Mouse (Mus musculus) right cerebral cortex, postnatal 25 days (tissue): ENCODE measurements around the gene Scamp4.

ENCODE experiments used
- DNase-seq: peaks from one replicate; pipeline ENCODE4 v3.0.0; 2022

The Scamp4 gene

GRCm38 (mm10) chr10:80602698-80603325 is at the start of gene Scamp4, which contains the start of gene Adat3:
Gene Scamp4 (plus strand): TSS chr10:80602872.
Gene Adat3 (plus strand): TSS chr10:80602880.
- peak; percentile 99 for DNase-seq

DNA sequence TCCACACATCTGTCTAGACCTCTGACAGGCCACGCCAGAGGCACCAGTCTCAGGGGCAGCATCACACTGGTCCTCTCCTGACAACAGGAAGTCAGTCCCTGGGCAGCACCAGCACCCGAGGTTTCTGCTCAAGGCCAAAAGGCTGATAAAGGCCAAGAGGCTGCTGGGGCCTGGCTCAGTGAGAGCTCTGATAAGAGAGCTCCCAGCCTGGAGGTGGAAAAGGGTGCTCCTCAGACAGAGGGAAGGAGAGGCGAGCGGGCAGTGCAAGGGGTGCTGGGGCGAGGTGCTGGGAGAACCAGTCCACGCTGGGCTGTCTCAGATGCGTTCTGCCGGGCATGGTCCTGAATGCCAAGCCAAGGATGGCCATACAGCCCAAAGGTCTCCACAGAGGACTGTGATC is 49.1 kb upstream of the Scamp4 start:
- DNase-seq, result no peak

GRCm38 (mm10) chr10:80553997-80554396 is 48.7 kb upstream of the Scamp4 start:
- no peak for DNase-seq

DNA sequence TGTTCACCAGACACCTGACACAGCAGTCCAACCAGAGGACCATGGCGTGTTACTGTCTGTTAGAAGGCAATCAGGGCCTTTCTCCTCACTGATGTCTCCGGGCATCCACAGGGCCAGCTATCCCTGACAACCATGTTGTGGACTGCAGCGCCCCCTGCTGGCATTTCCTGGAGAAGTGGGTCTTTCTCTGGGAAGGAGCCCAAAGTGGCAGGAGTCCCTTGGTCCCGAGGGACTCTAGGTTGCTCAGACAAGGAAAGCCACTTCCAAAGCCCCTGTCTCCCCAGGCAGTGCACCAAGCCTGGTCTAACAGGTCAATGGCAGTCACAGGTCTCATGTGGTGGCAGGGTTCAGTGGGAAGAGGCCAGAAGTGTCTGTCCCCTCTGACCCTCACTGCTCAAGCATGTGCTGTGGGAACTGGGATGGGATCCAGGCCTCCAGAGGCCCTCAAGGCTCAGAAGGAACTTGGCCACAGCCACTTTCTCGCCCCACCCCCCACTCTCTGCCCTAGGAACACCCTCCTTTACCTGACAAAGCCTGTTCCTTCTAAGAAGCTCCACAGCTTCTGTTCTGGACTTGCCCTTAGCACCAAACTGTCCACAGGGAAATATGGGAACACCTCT is 45.2 kb upstream of the Scamp4 start:
- DNase-seq, result no peak

DNA sequence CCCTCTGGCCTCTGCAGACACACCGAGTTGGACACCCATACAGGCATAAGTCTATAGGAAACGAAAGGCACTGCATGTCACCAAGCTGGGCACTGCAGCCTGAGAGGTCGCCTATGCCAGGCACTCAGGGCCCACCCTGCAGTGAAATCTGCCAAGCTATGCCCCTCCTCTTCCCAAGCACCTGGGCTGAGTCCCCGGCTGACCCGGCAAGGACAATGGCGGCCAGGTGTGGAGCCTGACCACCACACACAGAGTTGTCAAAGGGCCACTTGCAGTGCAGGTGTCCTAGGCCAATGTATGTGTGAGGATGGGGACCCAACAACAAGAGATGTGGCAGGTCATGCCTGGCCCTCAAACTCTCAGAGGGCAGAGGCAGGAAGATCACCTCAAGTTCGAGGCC is 43.2 kb upstream of the Scamp4 start:
- no peak for DNase-seq

DNA sequence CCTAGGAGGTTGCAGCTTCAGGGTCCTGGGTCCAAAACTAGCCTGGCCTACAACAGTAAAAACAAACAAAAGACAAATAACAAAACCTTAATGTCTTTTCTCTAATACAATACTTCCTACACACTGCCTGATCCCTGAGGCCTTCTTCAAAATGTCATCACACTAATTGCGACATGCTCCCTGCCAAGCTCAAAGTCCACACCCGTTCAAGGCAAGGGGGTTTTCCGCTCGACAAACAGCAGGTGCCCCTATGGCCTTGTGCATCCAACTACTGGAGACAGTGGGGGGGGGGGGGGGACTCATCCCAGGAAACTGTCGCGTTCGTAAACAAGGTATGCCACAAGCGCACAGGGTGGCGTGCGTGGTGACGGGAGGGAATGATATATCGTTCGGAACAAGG is 42.1 kb upstream of the Scamp4 start:
- DNase-seq, result no peak

- peak; percentile 92 for DNase-seq
These were observed 41.3 kb upstream of the Scamp4 start, which contains the start of gene Rexo1 for GRCm38 (mm10) chr10:80561116-80561944. Gene Rexo1 (minus strand): TSS chr10:80561560.

DNA sequence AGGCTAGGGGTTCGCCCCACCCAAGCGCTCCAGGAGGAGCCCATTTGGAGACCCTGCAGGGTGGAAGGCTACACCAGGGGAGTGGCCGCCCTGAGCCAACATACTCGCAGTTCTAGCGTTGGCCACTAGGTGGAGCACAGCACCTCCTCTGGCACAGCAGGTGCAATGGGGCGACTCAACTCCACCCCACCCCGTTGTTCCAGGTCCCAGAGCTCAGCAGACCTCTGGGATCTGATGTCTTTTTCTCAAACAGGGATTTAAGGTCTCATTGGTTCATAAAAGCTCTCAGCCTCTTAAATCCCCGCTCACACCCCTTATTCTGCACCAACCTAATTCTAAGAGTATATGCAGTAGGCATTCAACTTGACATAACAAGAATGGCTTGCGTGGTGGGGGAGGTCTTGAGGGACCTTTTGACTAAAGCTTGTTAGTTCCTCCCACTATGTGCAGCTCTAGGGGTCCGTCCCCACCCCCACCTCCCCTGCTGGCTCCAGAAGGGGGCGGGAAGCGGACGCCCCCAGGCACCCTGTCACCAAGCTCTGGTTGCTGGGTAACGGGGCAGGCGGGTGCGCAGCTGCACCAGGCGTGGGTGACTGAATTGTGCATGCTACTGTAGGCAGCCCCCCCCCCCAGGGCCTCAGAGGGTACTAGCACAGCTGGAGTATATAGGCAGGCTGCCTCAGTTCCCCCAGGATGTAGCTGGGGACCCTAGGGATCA is 36.1 kb upstream of the Scamp4 start:
- peak; percentile 86 for DNase-seq

- no peak for DNase-seq
These were observed 33.8 kb upstream of the Scamp4 start for GRCm38 (mm10) chr10:80568876-80569275.

GRCm38 (mm10) chr10:80569664-80570066 is 33.0 kb upstream of the Scamp4 start:
- DNase-seq, result no peak

GRCm38 (mm10) chr10:80570419-80570818 is 32.3 kb upstream of the Scamp4 start:
- DNase-seq, result no peak

DNA sequence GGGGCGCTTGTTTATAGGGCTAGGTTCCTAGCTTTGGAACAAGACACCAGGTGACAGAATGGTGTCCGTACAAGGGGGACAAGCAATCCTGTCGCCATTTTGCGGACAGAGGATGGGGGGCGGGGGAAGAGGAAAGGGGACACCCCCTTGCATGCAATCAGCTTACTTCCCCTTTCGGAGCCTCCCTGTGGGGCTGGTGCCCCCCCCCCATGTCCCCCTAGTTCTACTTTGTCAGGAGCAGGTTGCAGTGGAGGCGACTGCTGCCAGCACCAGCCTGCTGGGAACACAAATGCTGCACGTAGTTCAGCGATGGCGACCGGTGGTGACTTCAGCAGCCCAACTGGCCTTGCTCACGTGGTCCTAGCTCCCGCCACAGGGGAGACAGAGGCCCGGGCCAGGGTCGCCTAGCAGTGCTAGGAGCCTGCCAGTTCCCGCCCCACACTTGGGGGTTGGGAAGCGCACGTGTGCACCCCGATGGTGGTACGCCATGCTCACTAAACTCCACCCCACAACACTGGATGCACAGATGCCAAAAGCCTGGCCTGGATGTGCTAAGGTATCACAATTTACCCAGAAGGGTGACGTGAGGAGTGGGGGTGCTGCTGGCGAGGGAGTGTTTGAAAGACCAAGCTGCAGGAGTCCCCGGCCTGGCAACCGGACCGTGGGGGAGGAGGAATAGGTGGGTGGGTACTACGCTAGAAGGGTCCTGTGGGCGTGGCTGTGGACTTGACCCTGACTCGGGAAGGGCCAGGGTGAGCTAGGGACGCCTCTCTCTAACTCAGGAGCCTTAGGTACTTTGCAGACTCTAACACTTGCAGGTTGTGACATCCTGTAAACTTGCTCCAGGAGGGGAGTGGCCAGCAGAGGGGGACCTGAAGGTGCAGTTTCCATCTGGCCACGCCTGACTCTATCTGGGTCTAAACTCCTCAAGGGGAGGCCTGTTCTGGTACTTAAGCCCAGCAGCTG is 31.5 kb upstream of the Scamp4 start:
- DNase-seq, result no peak

DNA sequence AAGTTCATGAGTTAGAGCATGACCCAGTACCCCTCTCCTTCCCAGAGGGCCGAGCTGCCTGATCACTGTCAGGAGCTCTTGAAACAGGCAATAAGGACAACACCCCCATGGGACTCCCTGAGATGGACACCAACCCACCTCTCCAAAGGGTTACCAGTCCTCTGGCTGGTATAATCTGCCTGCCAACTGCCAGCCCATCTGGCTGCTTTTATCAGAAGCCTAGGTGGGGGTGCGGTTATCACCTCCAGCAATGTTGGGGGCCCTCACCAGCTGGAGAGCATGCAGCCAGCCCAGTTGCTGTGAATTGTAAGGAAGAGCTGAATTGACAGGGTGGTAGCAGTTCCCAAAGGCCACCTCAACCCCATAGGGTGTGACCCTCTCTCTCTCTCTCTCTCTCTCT is 30.2 kb upstream of the Scamp4 start:
- DNase-seq, result no peak

- DNase-seq, result peak; percentile 72
These were observed 28.7 kb upstream of the Scamp4 start for GRCm38 (mm10) chr10:80573944-80574343.

DNA sequence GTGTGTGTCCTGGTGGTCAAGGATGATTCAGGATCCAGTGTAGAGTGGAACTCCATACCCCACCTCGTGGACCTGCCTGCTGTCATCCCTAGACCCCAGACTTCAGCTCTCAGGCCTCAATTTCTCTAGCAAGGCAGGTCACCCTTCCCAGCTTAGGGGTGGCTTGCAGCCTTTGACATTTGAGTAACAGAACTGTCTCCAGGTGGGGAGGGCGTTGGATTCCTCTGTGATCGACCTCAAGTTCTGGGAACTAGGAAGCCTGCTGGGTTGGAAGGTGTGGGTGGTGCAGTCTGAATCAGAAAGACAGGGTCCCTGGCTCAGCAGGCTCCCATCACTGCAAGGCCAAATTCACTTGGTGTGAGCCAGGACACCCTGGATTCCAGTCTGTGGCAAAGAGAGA is 27.8 kb upstream of the Scamp4 start:
- DNase-seq, result no peak

DNA sequence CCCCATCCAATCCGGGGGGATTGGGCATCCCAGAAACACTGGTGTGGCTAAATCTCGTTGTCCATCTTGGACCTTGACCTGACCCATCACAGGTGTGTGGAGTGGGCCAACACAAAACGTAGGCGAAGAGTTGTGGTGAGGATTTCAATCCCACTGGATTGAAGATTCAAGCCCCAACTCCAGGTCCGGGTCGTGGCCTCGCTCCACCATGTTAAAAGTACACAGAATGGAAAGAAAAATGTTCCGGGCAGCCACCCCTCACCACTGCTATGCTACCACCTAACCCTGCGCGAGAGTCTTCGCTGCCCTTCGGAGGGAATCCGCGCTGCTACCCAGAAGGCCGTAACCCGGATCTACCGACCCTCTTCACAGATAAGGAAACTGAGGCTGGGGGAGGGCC is 26.7 kb upstream of the Scamp4 start:
- DNase-seq, result no peak

- DNase-seq, result peak; percentile 62
These were observed 26.1 kb upstream of the Scamp4 start for GRCm38 (mm10) chr10:80576351-80577194.

DNA sequence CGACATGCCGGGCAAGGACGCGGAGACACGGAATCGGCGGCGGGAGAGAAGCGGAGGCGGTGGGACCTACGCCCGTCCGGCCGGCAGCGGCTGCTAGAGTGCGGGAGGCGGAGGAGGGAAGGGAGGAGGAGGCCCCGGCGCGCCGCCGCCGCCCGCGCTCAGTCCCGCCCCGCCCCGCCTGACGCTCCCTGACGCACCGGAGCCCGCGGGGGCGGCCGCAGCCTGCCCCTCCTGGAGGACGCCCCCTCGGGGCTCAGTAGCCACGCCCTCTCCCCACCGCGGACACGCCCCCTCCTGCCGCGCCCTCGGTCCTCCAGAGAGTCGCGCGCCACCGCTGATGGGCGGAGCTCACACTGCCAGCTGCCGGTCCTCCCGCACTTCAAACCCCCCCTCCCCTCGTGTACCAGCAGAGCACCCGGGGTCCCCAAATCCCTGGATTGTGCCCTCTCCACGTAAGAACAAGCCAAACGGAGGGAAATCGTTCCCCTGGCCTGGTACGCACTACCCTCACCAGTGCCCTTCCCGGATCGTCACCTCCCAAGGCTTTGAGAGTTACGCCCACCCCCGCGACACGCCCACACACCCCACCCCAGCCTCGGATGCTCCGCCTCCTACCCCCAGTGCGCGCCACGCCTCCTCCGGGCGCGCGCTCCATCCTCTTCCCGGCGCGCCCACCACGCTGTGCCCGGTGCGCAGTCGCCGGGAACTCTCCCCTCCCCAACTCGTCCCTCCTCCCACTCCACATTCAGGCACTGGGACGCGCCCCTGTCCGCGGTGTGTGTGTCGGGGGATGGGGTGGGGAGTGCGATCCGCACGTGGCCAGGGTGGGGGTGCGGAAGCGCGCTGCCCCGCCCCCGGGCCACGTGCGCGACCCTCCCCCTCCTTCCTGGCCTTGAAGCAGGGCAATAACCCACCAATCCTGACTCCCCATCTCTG is 25.2 kb upstream of the Scamp4 start, which contains the start of gene Klf16:
Klf16 (minus strand) TSS at position 127 of the 936 bp plus-strand sequence.
- DNase-seq, result peak; percentile 96

- peak; percentile 63 for DNase-seq
These were observed 24.4 kb upstream of the Scamp4 start for GRCm38 (mm10) chr10:80578131-80578750.
